Mouse (Mus musculus) erythroid progenitor cell, adult 5-6 weeks (primary cell): ENCODE measurements around the gene Gadd45gip1. TPM values are rescaled to one million over a fixed set of nuclear protein-coding genes. Genes with fewer than 3 reads are reported as not detected.

Experiments
- total RNA-seq, 2 experiments: library from RNA; stranded (forward) in 1 of 2; stranded (reverse) in 1 of 2; fragments of 150-400 nt in 1 of 2; fragments of 186-747, 209-891 nt in 1 of 2; gene quantifications; 2 replicates each; pipeline versions ENCODE4 v1.2.3 to v1.2.4; 2015 to 2017; ENCODE audit warnings: low replicate concordance in 2 of 2

Gadd45gip1 gene
- total RNA-seq, 2 experiments from 2014 or later, result 6.7 to 11.3 TPM

Other genes starting within 250 kb of the Gadd45gip1 start
- gene Ier2, start 168.7 kb upstream of the Gadd45gip1 start, total RNA-seq (2015; ENCODE audit: low replicate concordance), result 10.9 and 16.2 TPM in 2 replicates
- gene Ier2, start 168.7 kb upstream of the Gadd45gip1 start, total RNA-seq (2017; ENCODE audit: low replicate concordance), result 7.6 and 8.1 TPM in 2 replicates
- gene Trmt1, start 145.2 kb upstream of the Gadd45gip1 start, total RNA-seq (2015; ENCODE audit: low replicate concordance), result 7.9 and 13.4 TPM in 2 replicates
- 18.4 and 23.1 TPM in 2 replicates for gene Trmt1, start 145.2 kb upstream of the Gadd45gip1 start, total RNA-seq (2017; ENCODE audit: low replicate concordance)
- 24.3 and 25.6 TPM in 2 replicates for gene Nacc1, start 143.7 kb upstream of the Gadd45gip1 start, total RNA-seq (2015; ENCODE audit: low replicate concordance)
- 11.8 and 16.9 TPM in 2 replicates for gene Nacc1, start 143.7 kb upstream of the Gadd45gip1 start, total RNA-seq (2017; ENCODE audit: low replicate concordance)
- 98.7 and 109 TPM in 2 replicates for gene Lyl1, start 130.1 kb upstream of the Gadd45gip1 start, total RNA-seq (2015; ENCODE audit: low replicate concordance)
- gene Lyl1, start 130.1 kb upstream of the Gadd45gip1 start, total RNA-seq (2017; ENCODE audit: low replicate concordance), result 54.7 and 70.5 TPM in 2 replicates
- gene G430095P16Rik, start 108.5 kb upstream of the Gadd45gip1 start, total RNA-seq (2015; ENCODE audit: low replicate concordance), result 12.2 and 21.6 TPM in 2 replicates
- 1.1 and 13.2 TPM in 2 replicates for gene G430095P16Rik, start 108.5 kb upstream of the Gadd45gip1 start, total RNA-seq (2017; ENCODE audit: low replicate concordance)
- 53.7 and 76.0 TPM in 2 replicates for gene Nfix, start 31.2 kb upstream of the Gadd45gip1 start, total RNA-seq (2015; ENCODE audit: low replicate concordance)
- gene Nfix, start 31.2 kb upstream of the Gadd45gip1 start, total RNA-seq (2017; ENCODE audit: low replicate concordance), result 33.6 and 36.8 TPM in 2 replicates
- 2.5 and 3.8 TPM in 2 replicates for gene Dand5, start 8.7 kb upstream of the Gadd45gip1 start, total RNA-seq (2015; ENCODE audit: low replicate concordance)
- gene Dand5, start 8.7 kb upstream of the Gadd45gip1 start, total RNA-seq (2017; ENCODE audit: low replicate concordance), result 5.4 and 6.7 TPM in 2 replicates
- gene Rad23a, start 9.1 kb downstream of the Gadd45gip1 start, total RNA-seq (2015; ENCODE audit: low replicate concordance), result 273 and 355 TPM in 2 replicates
- 296 and 306 TPM in 2 replicates for gene Rad23a, start 9.1 kb downstream of the Gadd45gip1 start, total RNA-seq (2017; ENCODE audit: low replicate concordance)
- 261 and 337 TPM in 2 replicates for gene Calr, start 15.4 kb downstream of the Gadd45gip1 start, total RNA-seq (2015; ENCODE audit: low replicate concordance)
- gene Calr, start 15.4 kb downstream of the Gadd45gip1 start, total RNA-seq (2017; ENCODE audit: low replicate concordance), result 660 and 677 TPM in 2 replicates
- gene Farsa, start 25.5 kb downstream of the Gadd45gip1 start, total RNA-seq (2015; ENCODE audit: low replicate concordance), result 11.2 and 19.7 TPM in 2 replicates
- gene Farsa, start 25.5 kb downstream of the Gadd45gip1 start, total RNA-seq (2017; ENCODE audit: low replicate concordance), result 29.4 and 35.6 TPM in 2 replicates
- 65.2 and 133 TPM in 2 replicates for gene Syce2, start 40.6 kb downstream of the Gadd45gip1 start, total RNA-seq (2015; ENCODE audit: low replicate concordance)
- gene Syce2, start 40.6 kb downstream of the Gadd45gip1 start, total RNA-seq (2017; ENCODE audit: low replicate concordance), result 9.2 and 29.9 TPM in 2 replicates
- gene Gcdh, start 62.4 kb downstream of the Gadd45gip1 start, total RNA-seq (2015; ENCODE audit: low replicate concordance), result 16.9 and 36.9 TPM in 2 replicates
- gene Gcdh, start 62.4 kb downstream of the Gadd45gip1 start, total RNA-seq (2017; ENCODE audit: low replicate concordance), result 22.8 and 26.2 TPM in 2 replicates
- 262 and 325 TPM in 2 replicates for gene Klf1, start 70.4 kb downstream of the Gadd45gip1 start, total RNA-seq (2015; ENCODE audit: low replicate concordance)
- gene Klf1, start 70.4 kb downstream of the Gadd45gip1 start, total RNA-seq (2017; ENCODE audit: low replicate concordance), result 240 and 399 TPM in 2 replicates
- 32.7 and 33.2 TPM in 2 replicates for gene Dnase2a, start 77.0 kb downstream of the Gadd45gip1 start, total RNA-seq (2015; ENCODE audit: low replicate concordance)
- 74.6 and 78.4 TPM in 2 replicates for gene Dnase2a, start 77.0 kb downstream of the Gadd45gip1 start, total RNA-seq (2017; ENCODE audit: low replicate concordance)
- not detected in 2 replicates for gene Mast1, start 105.8 kb downstream of the Gadd45gip1 start, total RNA-seq (2015; ENCODE audit: low replicate concordance)
- gene Mast1, start 105.8 kb downstream of the Gadd45gip1 start, total RNA-seq (2017; ENCODE audit: low replicate concordance), result not detected in 2 replicates
- not detected in 2 replicates for gene Rtbdn, start 115.5 kb downstream of the Gadd45gip1 start, total RNA-seq (2015; ENCODE audit: low replicate concordance)
- not detected in 2 replicates for gene Rtbdn, start 115.5 kb downstream of the Gadd45gip1 start, total RNA-seq (2017; ENCODE audit: low replicate concordance)
- gene Gm49661, start 137.9 kb downstream of the Gadd45gip1 start, total RNA-seq (2015; ENCODE audit: low replicate concordance), result not detected in 2 replicates
- gene Gm49661, start 137.9 kb downstream of the Gadd45gip1 start, total RNA-seq (2017; ENCODE audit: low replicate concordance), result not detected in 2 replicates
- 2,168 and 2,598 TPM in 2 replicates for gene Prdx2, start 138.1 kb downstream of the Gadd45gip1 start, total RNA-seq (2015; ENCODE audit: low replicate concordance)
- gene Prdx2, start 138.1 kb downstream of the Gadd45gip1 start, total RNA-seq (2017; ENCODE audit: low replicate concordance), result 2,812 and 2,913 TPM in 2 replicates
- gene Rnaseh2a, start 138.2 kb downstream of the Gadd45gip1 start, total RNA-seq (2015; ENCODE audit: low replicate concordance), result 82.6 and 141 TPM in 2 replicates
- gene Rnaseh2a, start 138.2 kb downstream of the Gadd45gip1 start, total RNA-seq (2017; ENCODE audit: low replicate concordance), result 63.3 and 93.8 TPM in 2 replicates
- gene Junb, start 147.2 kb downstream of the Gadd45gip1 start, total RNA-seq (2015; ENCODE audit: low replicate concordance), result 8.0 and 12.3 TPM in 2 replicates
- gene Junb, start 147.2 kb downstream of the Gadd45gip1 start, total RNA-seq (2017; ENCODE audit: low replicate concordance), result 10.4 and 15.1 TPM in 2 replicates
- gene Hook2, start 159.1 kb downstream of the Gadd45gip1 start, total RNA-seq (2015; ENCODE audit: low replicate concordance), result 0.42 and 0.72 TPM in 2 replicates
- 2.6 and 4.6 TPM in 2 replicates for gene Hook2, start 159.1 kb downstream of the Gadd45gip1 start, total RNA-seq (2017; ENCODE audit: low replicate concordance)
- gene Best2, start 183.0 kb downstream of the Gadd45gip1 start, total RNA-seq (2015; ENCODE audit: low replicate concordance), result not detected in 2 replicates
- not detected in 2 replicates for gene Best2, start 183.0 kb downstream of the Gadd45gip1 start, total RNA-seq (2017; ENCODE audit: low replicate concordance)
- 42.8 and 69.2 TPM in 2 replicates for gene Asna1, start 193.8 kb downstream of the Gadd45gip1 start, total RNA-seq (2015; ENCODE audit: low replicate concordance)
- gene Asna1, start 193.8 kb downstream of the Gadd45gip1 start, total RNA-seq (2017; ENCODE audit: low replicate concordance), result 19.0 and 29.3 TPM in 2 replicates
- gene Trir, start 195.3 kb downstream of the Gadd45gip1 start, total RNA-seq (2015; ENCODE audit: low replicate concordance), result 143 and 183 TPM in 2 replicates
- 140 and 476 TPM in 2 replicates for gene Trir, start 195.3 kb downstream of the Gadd45gip1 start, total RNA-seq (2017; ENCODE audit: low replicate concordance)
- gene Tnpo2, start 205.4 kb downstream of the Gadd45gip1 start, total RNA-seq (2015; ENCODE audit: low replicate concordance), result 24.9 and 35.6 TPM in 2 replicates
- gene Tnpo2, start 205.4 kb downstream of the Gadd45gip1 start, total RNA-seq (2017; ENCODE audit: low replicate concordance), result 31.8 and 40.2 TPM in 2 replicates
- gene Fbxw9, start 228.5 kb downstream of the Gadd45gip1 start, total RNA-seq (2015; ENCODE audit: low replicate concordance), result 4.3 and 10.5 TPM in 2 replicates
- 1.4 and 2.8 TPM in 2 replicates for gene Fbxw9, start 228.5 kb downstream of the Gadd45gip1 start, total RNA-seq (2017; ENCODE audit: low replicate concordance)
- not detected in 2 replicates for gene Gm5741, start 236.5 kb downstream of the Gadd45gip1 start, total RNA-seq (2015; ENCODE audit: low replicate concordance)
- not detected in 2 replicates for gene Gm5741, start 236.5 kb downstream of the Gadd45gip1 start, total RNA-seq (2017; ENCODE audit: low replicate concordance)
- gene Dhps, start 240.2 kb downstream of the Gadd45gip1 start, total RNA-seq (2015; ENCODE audit: low replicate concordance), result 13.4 and 15.9 TPM in 2 replicates
- gene Dhps, start 240.2 kb downstream of the Gadd45gip1 start, total RNA-seq (2017; ENCODE audit: low replicate concordance), result 3.5 and 4.7 TPM in 2 replicates
- 37.7 and 66.3 TPM in 2 replicates for gene Wdr83os, start 249.2 kb downstream of the Gadd45gip1 start, total RNA-seq (2015; ENCODE audit: low replicate concordance)
- gene Wdr83os, start 249.2 kb downstream of the Gadd45gip1 start, total RNA-seq (2017; ENCODE audit: low replicate concordance), result 7.3 and 23.1 TPM in 2 replicates
- gene Wdr83, start 249.8 kb downstream of the Gadd45gip1 start, total RNA-seq (2015; ENCODE audit: low replicate concordance), result 30.6 and 35.6 TPM in 2 replicates
- 15.8 and 17.6 TPM in 2 replicates for gene Wdr83, start 249.8 kb downstream of the Gadd45gip1 start, total RNA-seq (2017; ENCODE audit: low replicate concordance)